Mouse (Mus musculus): ENCODE measurements around the gene Apmap. TPM values are rescaled to one million over a fixed set of nuclear protein-coding genes. Genes with fewer than 3 reads are reported as not detected.

The Apmap gene
- polyA plus RNA-seq, 1 experiment from 2014 or later, result 43.2 TPM

DNA sequence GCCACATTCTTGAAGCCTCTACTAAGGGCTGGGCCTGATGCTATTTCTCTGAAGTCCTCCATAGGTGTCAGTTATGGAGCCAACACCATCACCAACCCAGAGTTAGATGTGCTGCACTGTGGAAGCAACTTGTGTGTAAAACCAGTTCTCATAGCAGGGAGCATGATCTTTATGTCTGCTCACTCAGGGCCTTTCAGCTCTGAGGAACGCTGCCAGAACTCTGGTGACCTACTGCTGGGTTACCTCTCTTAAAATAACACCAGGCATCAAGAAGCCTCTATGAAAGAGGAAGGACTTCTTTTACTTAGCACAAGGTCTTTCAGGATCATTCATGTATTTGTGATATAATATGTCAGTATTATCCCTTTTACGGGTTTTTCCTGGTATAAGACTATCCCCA, 6.2 kb downstream of the Apmap start:
- no peak overlapping the region for H3K9ac ChIP-seq (ENCODE audit: low read length)
- H3K4me3 ChIP-seq (replicated peaks; ENCODE audit: low read length), result no peak overlapping the region
- no peak overlapping the region for H3K4me2 ChIP-seq (ENCODE audit: low read depth, low read length)
- peaks cover under 1% of the 10 kb centered on the region; the same call in 1 of the 2 replicates for H3K4me1 ChIP-seq (ENCODE audit: control insufficient read depth, insufficient read depth, low read length)
- no peaks in the 10 kb centered on the region for H3K36me3 ChIP-seq (ENCODE audit: control insufficient read depth, insufficient read depth, low read length)
- ATAC-seq (ENCODE audit: insufficient read depth, low FRiP score), result no peak
- H3K9me3 ChIP-seq (replicated peaks; ENCODE audit: control insufficient read depth, low read length), result no peaks in the 10 kb centered on the region
- H3K27me3 ChIP-seq (ENCODE audit: control insufficient read depth, insufficient read depth, low read length), result no peaks in the 10 kb centered on the region
- H3K27ac ChIP-seq (ENCODE audit: low read length), result no peak overlapping the region
- 82% methylated on average over 2 of the region's 2 CpGs for WGBS

DNA sequence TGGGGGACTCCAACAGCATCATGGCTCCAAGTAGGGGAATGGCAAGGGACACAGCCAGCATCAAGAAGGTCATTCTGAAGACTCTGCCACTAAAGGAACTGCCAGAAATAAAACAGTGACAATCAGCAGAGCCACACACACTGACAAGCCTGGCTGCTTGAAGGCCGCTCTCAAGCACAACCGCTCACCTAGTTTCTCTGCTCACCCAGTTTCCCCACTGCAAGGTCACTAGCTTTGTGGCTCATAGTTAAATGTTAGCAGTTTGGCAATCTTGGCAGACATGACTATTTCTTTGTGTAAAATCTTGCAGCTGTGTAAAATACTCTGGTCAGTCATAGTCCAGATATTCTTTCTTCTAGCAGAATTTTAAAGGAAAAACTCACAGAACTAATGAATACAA, 8.1 kb downstream of the Apmap start:
- no peaks in the 10 kb centered on the region for H3K36me3 ChIP-seq (ENCODE audit: control insufficient read depth, insufficient read depth, low read length)
- H3K4me1 ChIP-seq (ENCODE audit: control insufficient read depth, insufficient read depth, low read length), result no peaks in the 10 kb centered on the region
- no peak for ATAC-seq (ENCODE audit: insufficient read depth, low FRiP score)
- no peak overlapping the region for H3K9ac ChIP-seq (ENCODE audit: low read length)
- H3K4me2 ChIP-seq (ENCODE audit: low read depth, low read length), result no peak overlapping the region
- H3K27me3 ChIP-seq (ENCODE audit: control insufficient read depth, insufficient read depth, low read length), result no peaks in the 10 kb centered on the region
- H3K4me3 ChIP-seq (replicated peaks; ENCODE audit: low read length), result no peak overlapping the region
- H3K9me3 ChIP-seq (replicated peaks; ENCODE audit: control insufficient read depth, low read length), result no peaks in the 10 kb centered on the region
- H3K27ac ChIP-seq (ENCODE audit: low read length), result no peak overlapping the region
- 93% methylated on average over 2 of the region's 2 CpGs for WGBS

DNA sequence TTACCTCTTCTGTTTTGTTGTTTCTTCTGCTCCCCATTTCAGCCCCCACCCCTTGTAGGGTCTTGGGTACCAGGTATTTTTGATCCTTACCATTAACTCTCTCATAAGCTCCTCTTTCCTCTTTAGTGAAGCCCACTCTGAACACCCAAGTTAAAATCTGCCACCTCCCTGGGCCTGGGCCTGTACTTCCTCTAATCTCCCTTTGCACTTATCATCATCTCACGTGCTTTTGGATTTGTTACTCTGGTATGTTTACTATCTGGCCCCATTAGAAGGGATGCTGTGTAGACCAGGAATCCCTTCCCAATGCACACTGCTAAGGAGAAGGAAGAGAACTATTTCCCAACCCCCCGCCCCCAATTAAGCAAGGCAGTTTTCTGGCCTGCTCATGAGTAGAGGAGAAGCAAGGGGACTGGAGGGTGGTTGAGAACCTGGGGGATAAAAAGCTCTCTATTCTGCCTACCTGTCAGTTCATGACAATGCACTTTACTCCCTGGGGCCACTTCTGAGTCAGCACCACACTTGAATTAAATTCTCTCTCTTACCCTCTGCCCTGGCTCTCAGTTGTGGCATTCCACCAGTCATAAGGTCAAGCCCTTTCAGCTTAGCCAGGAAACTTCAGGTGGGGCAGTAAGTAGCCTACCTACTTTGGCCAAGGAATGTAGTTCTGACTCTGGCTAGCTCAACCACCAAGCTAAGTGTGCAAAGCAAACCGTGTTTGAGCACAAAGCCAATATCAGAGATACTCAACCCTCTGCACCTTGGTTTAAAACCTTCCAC, 12.8 kb downstream of the Apmap start:
- Histone ChIP-seq H3K4me1 (ENCODE audit: control insufficient read depth, insufficient read depth, low read length) (no peaks in the 10 kb centered on the region), H3K27me3 (ENCODE audit: control insufficient read depth, insufficient read depth, low read length) (no peaks in the 10 kb centered on the region), H3K4me3 (replicated peaks; ENCODE audit: low read length) (no peak overlapping the region), H3K9ac (ENCODE audit: low read length) (no peak overlapping the region), H3K36me3 (ENCODE audit: control insufficient read depth, insufficient read depth, low read length) (peaks cover 2% of the 10 kb centered on the region; the same call in 1 of the 2 replicates), H3K27ac (ENCODE audit: low read length) (no peak overlapping the region), H3K9me3 (replicated peaks; ENCODE audit: control insufficient read depth, low read length) (no peaks in the 10 kb centered on the region), H3K4me2 (ENCODE audit: low read depth, low read length) (no peak overlapping the region)
- no peak for ATAC-seq (ENCODE audit: insufficient read depth, low FRiP score)
- 87% methylated on average over 3 of the region's 3 CpGs for WGBS

DNA sequence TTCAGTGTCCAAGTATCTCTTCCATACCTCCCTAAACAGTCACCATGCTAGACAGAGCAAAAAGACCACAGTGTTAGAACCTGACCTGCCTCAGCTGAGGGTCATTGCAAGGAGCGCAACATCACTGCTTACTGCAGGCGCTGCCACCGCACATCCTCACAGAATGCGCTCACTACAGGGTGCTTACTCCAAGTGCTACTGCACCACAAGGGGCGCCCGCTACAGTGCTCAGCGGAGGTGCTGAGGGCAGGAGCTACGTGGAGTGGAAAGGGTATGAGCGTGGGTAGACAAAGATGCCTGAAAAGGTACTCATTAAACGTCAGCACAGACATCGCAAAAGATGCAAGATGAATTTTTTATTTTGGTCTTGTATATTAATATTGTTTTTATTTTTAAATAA, 19.3 kb downstream of the Apmap start:
- ATAC-seq (ENCODE audit: insufficient read depth, low FRiP score), result no peak
- WGBS, result 81% methylated on average over 11 of the region's 11 CpGs
- H3K4me2 ChIP-seq (ENCODE audit: low read depth, low read length), result no peak overlapping the region
- no peaks in the 10 kb centered on the region for H3K4me1 ChIP-seq (ENCODE audit: control insufficient read depth, insufficient read depth, low read length)
- H3K9ac ChIP-seq (ENCODE audit: low read length), result no peak overlapping the region
- no peak overlapping the region for H3K27ac ChIP-seq (ENCODE audit: low read length)
- peaks cover 14% of the 10 kb centered on the region for H3K36me3 ChIP-seq (ENCODE audit: control insufficient read depth, insufficient read depth, low read length)
- no peak overlapping the region for H3K4me3 ChIP-seq (replicated peaks; ENCODE audit: low read length)
- no peaks in the 10 kb centered on the region for H3K27me3 ChIP-seq (ENCODE audit: control insufficient read depth, insufficient read depth, low read length)
- H3K9me3 ChIP-seq (replicated peaks; ENCODE audit: control insufficient read depth, low read length), result no peaks in the 10 kb centered on the region

DNA sequence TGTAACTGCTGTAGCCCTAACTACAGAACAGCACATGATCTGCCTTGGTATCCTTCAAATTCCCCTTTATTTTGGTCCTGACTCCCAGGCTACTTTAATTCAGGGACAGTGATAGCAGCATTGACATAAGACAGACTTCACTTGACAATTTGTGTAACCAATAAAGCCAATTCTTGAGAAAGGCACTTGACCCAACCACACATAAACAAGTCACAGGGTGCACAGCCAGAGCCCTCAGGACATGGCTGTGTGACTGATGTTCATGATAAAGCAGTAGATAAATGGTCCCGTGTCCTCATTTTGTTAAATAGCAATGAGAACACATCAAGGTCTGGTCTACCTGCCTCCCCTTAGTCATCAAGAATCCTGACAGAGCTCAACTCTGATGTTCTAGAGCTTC, 28.7 kb downstream of the Apmap start:
- no peak for ATAC-seq (ENCODE audit: insufficient read depth, low FRiP score)
- H3K4me3 ChIP-seq (replicated peaks; ENCODE audit: low read length), result no peak overlapping the region
- H3K27me3 ChIP-seq (ENCODE audit: control insufficient read depth, insufficient read depth, low read length), result no peaks in the 10 kb centered on the region
- H3K4me2 ChIP-seq (ENCODE audit: low read depth, low read length), result no peak overlapping the region
- H3K9ac ChIP-seq (ENCODE audit: low read length), result no peak overlapping the region
- H3K36me3 ChIP-seq (ENCODE audit: control insufficient read depth, insufficient read depth, low read length), result peaks cover 7% of the 10 kb centered on the region
- no peak overlapping the region for H3K27ac ChIP-seq (ENCODE audit: low read length)
- H3K9me3 ChIP-seq (replicated peaks; ENCODE audit: control insufficient read depth, low read length), result no peaks in the 10 kb centered on the region
- no peaks in the 10 kb centered on the region for H3K4me1 ChIP-seq (ENCODE audit: control insufficient read depth, insufficient read depth, low read length)
- 69% methylated on average over 1 of the region's 1 CpGs for WGBS

DNA sequence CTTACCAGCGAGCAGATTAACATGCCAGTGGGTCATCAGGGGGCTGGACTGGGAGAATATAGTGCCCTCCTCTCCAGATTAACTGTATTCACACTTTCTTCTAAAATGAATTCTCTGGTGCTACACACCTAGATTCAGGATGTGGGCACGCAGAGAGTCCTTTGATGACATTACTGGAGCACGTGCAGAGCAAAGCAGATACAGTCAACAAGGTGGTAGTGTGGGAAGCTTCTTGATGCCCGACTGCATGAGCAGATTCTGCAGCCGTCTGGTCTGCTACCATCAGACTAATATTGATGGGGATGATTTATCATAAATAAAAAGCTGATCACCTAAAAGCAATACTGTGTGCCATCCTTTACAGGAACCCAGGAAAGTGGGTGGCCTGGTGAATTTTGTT, 29.8 kb downstream of the Apmap start:
- 75% methylated on average over 5 of the region's 5 CpGs for WGBS
- Histone ChIP-seq H3K4me1 (ENCODE audit: control insufficient read depth, insufficient read depth, low read length) (no peaks in the 10 kb centered on the region), H3K27me3 (ENCODE audit: control insufficient read depth, insufficient read depth, low read length) (no peaks in the 10 kb centered on the region), H3K36me3 (ENCODE audit: control insufficient read depth, insufficient read depth, low read length) (peaks cover under 1% of the 10 kb centered on the region), H3K4me3 (replicated peaks; ENCODE audit: low read length) (no peak overlapping the region), H3K4me2 (ENCODE audit: low read depth, low read length) (no peak overlapping the region), H3K9ac (ENCODE audit: low read length) (no peak overlapping the region), H3K27ac (ENCODE audit: low read length) (no peak overlapping the region), H3K9me3 (replicated peaks; ENCODE audit: control insufficient read depth, low read length) (no peaks in the 10 kb centered on the region)
- ATAC-seq (ENCODE audit: insufficient read depth, low FRiP score), result no peak

DNA sequence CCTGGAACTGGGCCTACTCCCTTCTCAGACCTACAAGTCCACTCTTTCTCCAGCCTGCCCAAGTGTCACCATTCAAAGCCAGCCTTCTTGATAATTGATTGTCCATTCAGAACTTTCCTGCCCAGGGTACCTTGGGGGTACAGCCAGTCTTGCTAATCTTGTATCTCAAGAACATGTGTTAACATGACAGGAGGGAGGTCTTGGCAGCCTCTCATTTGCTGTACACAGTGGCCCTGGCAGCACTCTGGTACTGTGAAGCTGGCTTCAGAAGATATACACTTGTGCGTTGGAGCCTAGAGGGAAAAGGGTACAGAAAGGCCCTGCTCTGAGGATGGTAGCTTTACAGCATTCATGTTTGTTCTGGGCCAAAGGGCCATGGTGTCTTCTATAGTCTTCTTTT, 32.1 kb downstream of the Apmap start:
- Histone ChIP-seq H3K9ac (ENCODE audit: low read length) (no peak overlapping the region), H3K4me3 (replicated peaks; ENCODE audit: low read length) (no peak overlapping the region), H3K4me2 (ENCODE audit: low read depth, low read length) (no peak overlapping the region), H3K27ac (ENCODE audit: low read length) (no peak overlapping the region), H3K36me3 (ENCODE audit: control insufficient read depth, insufficient read depth, low read length) (no peaks in the 10 kb centered on the region), H3K27me3 (ENCODE audit: control insufficient read depth, insufficient read depth, low read length) (no peaks in the 10 kb centered on the region), H3K4me1 (ENCODE audit: control insufficient read depth, insufficient read depth, low read length) (no peaks in the 10 kb centered on the region), H3K9me3 (replicated peaks; ENCODE audit: control insufficient read depth, low read length) (no peaks in the 10 kb centered on the region)
- ATAC-seq (ENCODE audit: insufficient read depth, low FRiP score), result no peak
- 94% methylated on average over 1 of the region's 1 CpGs for WGBS

DNA sequence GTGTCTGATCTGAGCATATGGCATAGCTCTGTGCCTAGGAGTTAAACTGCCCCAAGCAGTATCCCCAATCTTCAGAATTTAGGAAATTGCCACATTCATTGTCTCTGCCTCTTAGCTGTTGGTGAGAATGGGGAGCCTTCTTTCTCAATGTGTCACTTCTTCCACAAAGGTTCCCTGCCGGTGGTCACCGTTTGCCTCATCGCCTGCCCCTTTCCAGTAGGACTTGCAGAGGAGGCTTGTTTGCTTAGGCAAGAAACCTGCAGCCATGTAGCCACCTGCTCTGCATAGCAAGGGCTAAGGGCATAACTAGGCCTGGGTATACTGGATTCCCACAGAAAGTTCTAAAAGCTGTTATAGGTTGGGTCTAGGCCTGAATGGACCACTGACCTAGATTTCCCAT, 35.9 kb downstream of the Apmap start:
- H3K9me3 ChIP-seq (replicated peaks; ENCODE audit: control insufficient read depth, low read length), result no peaks in the 10 kb centered on the region
- H3K4me2 ChIP-seq (ENCODE audit: low read depth, low read length), result no peak overlapping the region
- ATAC-seq (ENCODE audit: insufficient read depth, low FRiP score), result no peak
- 80% methylated on average over 3 of the region's 3 CpGs for WGBS
- no peaks in the 10 kb centered on the region for H3K27me3 ChIP-seq (ENCODE audit: control insufficient read depth, insufficient read depth, low read length)
- H3K9ac ChIP-seq (ENCODE audit: low read length), result no peak overlapping the region
- no peak overlapping the region for H3K4me3 ChIP-seq (replicated peaks; ENCODE audit: low read length)
- H3K4me1 ChIP-seq (ENCODE audit: control insufficient read depth, insufficient read depth, low read length), result no peaks in the 10 kb centered on the region
- H3K27ac ChIP-seq (ENCODE audit: low read length), result no peak overlapping the region
- H3K36me3 ChIP-seq (ENCODE audit: control insufficient read depth, insufficient read depth, low read length), result no peaks in the 10 kb centered on the region

DNA sequence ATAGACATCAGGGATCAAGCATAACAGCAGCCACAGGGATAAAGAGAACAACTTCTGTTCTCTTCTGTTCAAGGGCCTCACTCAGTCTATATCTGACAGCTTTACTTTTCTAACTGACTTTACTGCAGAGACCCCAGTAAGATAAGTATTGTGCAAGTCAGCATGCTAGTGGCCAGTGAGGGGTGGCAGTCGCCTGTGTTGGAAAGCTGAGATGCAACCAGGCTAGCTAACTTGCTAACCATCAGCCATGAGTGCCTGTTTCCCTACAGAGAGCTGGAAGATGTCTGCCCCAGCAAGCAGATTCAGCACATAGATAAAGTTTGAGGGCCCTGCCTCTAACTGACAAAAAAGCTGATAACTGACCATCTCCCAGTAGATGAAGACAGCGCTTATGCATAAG, 37.6 kb downstream of the Apmap start:
- Histone ChIP-seq H3K9me3 (replicated peaks; ENCODE audit: control insufficient read depth, low read length) (no peaks in the 10 kb centered on the region), H3K4me1 (ENCODE audit: control insufficient read depth, insufficient read depth, low read length) (no peaks in the 10 kb centered on the region), H3K4me3 (replicated peaks; ENCODE audit: low read length) (no peak overlapping the region), H3K9ac (ENCODE audit: low read length) (no peak overlapping the region), H3K27ac (ENCODE audit: low read length) (no peak overlapping the region), H3K27me3 (ENCODE audit: control insufficient read depth, insufficient read depth, low read length) (no peaks in the 10 kb centered on the region), H3K4me2 (ENCODE audit: low read depth, low read length) (no peak overlapping the region), H3K36me3 (ENCODE audit: control insufficient read depth, insufficient read depth, low read length) (no peaks in the 10 kb centered on the region)
- ATAC-seq (ENCODE audit: insufficient read depth, low FRiP score), result no peak
- WGBS, result 80% methylated on average over 2 of the region's 2 CpGs
